Mouse (Mus musculus) thymus, postnatal 25 days (tissue): ENCODE measurements around the gene Olfr824.
"Not testable (repeated sequence)": the region's sequence is repeated elsewhere in the genome, so short reads cannot be mapped to it uniquely, and the experiment has no call there.

Source experiments
- DNase-seq: peaks from one replicate; pipeline ENCODE4 v3.0.0; 2022

The Olfr824 gene

DNA sequence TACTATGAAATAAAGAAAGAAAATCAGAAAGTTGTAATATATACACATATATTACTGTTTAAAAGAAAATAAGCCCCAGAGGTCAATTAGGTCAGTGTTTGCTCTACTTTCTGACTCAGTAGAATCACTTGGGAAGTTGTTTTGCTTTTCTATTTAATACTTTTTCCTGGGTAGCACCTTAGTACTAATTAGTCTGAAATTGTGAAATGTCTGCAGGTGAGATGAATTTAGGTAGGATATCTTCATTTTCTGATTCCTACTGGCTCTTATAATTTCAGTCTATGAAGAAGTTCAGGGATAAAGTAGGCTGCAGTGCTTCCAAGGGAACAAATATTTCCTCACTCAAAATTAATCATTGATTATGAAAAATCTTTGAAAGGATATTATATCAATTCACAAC is at the start of gene Olfr824:
Gene Olfr824, minus strand, starts transcription at position 101 of the 400 bp plus-strand sequence.
- DNase-seq: not testable (repeated sequence)

GRCm38 (mm10) chr10:130166666-130167065 is 36.9 kb upstream of the Olfr824 start, which contains the start of gene Olfr825:
Olfr825 (minus strand) TSS chr10:130166766.
- DNase-seq: no peak

DNA sequence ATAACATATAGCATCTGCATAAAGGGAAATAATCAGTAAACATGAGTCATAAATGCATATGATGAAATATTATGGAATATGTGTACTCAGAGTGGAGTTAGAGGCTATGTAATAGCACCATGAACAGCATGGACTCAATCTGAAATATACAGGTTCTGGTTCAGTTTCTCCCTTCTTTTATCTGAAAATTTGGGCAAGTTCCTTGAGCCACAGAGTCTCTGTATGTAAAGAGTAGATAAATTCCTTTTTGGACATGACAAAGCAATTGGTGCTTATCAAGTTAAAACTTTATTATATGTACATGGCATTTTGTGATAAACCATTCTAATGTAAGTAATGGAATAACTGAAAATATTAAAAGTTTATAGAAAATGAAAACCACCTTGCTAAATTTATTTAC is 35.4 kb upstream of the Olfr824 start:
- no peak for DNase-seq

GRCm38 (mm10) chr10:130144121-130144520 is 14.3 kb upstream of the Olfr824 start:
- no peak for DNase-seq

DNA sequence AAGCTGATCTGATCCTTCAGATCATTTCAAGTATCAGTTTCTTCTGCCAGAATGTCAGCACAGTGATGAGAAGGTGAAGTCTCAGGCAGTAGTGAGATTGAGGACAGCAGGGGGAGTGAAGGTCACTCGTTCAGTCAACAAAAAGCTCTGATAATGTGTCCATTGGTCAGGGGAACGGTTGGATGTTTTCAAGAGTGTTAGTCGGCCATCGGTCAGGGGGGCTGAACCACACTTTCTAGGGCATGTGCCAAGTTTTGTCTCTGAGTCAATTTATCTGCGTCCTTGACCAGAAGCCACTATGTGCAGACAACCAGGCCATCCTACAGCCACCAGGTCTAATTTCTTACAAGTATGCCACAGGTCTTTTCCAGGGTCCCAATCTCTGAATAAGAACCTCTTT is 12.7 kb upstream of the Olfr824 start:
- not testable (repeated sequence) for DNase-seq

GRCm38 (mm10) chr10:130134811-130135210 is 5.0 kb upstream of the Olfr824 start:
- no peak for DNase-seq

GRCm38 (mm10) chr10:130116045-130116444 is 13.8 kb downstream of the Olfr824 start:
- not testable (repeated sequence) for DNase-seq

DNA sequence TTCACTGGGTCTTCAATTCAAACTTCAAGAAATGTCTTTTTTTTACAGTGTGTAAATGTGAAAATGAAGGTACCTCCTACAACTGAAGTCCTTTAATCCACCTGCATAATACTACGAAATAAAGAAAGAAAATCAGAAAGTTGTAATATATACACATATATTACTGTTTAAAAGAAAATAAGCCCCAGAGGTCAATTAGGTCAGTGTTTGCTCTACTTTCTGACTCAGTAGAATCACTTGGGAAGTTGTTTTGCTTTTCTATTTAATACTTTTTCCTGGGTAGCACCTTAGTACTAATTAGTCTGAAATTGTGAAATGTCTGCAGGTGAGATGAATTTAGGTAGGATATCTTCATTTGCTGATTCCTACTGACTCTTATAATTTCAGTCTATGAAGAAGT is 14.5 kb downstream of the Olfr824 start, which contains the start of gene Olfr823:
Gene Olfr823, minus strand, starts transcription at position 101 of the 400 bp plus-strand sequence.
- not testable (repeated sequence) for DNase-seq

DNA sequence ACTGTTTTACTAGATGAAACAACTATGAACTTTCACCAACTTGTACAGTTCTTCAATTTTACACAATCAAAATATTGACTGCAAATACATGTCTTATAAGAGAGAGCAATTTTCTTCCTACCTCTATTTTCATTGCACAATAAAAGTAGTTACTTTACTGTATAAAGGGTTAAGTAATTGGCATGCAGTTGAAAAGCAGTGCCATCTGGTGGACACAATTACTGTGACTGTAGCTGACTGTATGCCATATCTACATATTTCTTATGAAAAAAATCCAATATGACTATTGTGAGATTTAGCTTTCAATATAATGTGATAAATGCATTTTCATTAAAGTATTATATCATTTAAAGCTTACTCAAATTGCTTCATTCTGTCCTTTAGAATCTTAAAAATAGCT is 33.7 kb downstream of the Olfr824 start:
- DNase-seq: no peak

DNA sequence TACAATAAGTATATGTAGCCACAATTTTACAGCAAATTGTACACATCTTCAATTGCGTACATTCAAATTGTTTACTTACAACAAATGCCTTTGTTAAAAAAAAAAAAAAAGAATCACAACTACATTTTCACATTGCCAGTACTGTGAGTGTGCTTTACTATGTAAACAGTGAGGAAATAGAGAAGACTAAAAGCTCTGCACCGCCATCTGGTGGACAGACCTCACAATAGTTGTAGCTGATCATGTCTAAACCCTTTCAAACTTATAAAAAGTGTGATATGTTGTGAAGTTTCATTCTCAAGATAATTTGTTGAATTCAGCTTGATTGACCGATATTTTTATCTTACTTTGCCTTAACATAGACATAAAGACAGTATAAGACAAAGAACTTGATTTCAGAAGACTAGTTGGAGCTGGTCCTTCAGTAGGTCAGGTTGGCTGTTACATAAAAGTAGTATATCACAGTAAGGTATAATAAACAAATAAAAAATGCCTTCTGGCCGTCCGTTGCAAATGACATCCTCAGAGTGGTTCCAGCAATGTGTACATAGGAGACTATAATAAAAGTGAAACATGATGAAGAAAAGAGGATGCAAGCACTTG is 36.9 kb downstream of the Olfr824 start:
- DNase-seq: peak; percentile 6
